Mouse (Mus musculus) thymus, postnatal 4 days (tissue): Measurements from ENCODE around the gene Gm43517.
A peak's percentile ranks its signal among the peaks of the same experiment; 100 is the strongest.

Source experiments
- DNase-seq: peaks from one replicate; pipeline ENCODE4 v3.0.0; 2021

The Gm43517 gene

GRCm38 (mm10) chr12:49386081-49386805 is 1.3 kb downstream of the Gm43517 start:
- no peak for DNase-seq

GRCm38 (mm10) chr12:49387856-49388598 is 3.1 kb downstream of the Gm43517 start:
- DNase-seq = no peak

GRCm38 (mm10) chr12:49389666-49390065 is 4.7 kb downstream of the Gm43517 start:
- DNase-seq = no peak

- no peak for DNase-seq
These were observed 5.3 kb downstream of the Gm43517 start for GRCm38 (mm10) chr12:49390257-49390656.

- no peak for DNase-seq
These were observed 5.9 kb downstream of the Gm43517 start for GRCm38 (mm10) chr12:49390926-49391304.

- DNase-seq = peak; percentile 11
These were observed 6.5 kb downstream of the Gm43517 start for GRCm38 (mm10) chr12:49391305-49392040.

GRCm38 (mm10) chr12:49392041-49392390 is 7.0 kb downstream of the Gm43517 start:
- no peak for DNase-seq

- DNase-seq = no peak
These were observed 7.9 kb downstream of the Gm43517 start for GRCm38 (mm10) chr12:49392876-49393275.

GRCm38 (mm10) chr12:49393639-49394038 is 8.7 kb downstream of the Gm43517 start:
- no peak for DNase-seq

- DNase-seq = no peak
These were observed 9.2 kb downstream of the Gm43517 start for GRCm38 (mm10) chr12:49394181-49394580.

- DNase-seq = no peak
These were observed 9.9 kb downstream of the Gm43517 start for GRCm38 (mm10) chr12:49394836-49395235.

- DNase-seq = no peak
These were observed 11.0 kb downstream of the Gm43517 start for GRCm38 (mm10) chr12:49395969-49396368.

GRCm38 (mm10) chr12:49396776-49397175 is 11.8 kb downstream of the Gm43517 start:
- DNase-seq = no peak

GRCm38 (mm10) chr12:49397443-49398162 is 12.6 kb downstream of the Gm43517 start:
- DNase-seq = no peak

- DNase-seq = no peak
These were observed 13.2 kb downstream of the Gm43517 start for GRCm38 (mm10) chr12:49398163-49398540.

- no peak for DNase-seq
These were observed 13.7 kb downstream of the Gm43517 start for GRCm38 (mm10) chr12:49398636-49399035.

GRCm38 (mm10) chr12:49399611-49400010 is 14.6 kb downstream of the Gm43517 start:
- DNase-seq = no peak

GRCm38 (mm10) chr12:49400036-49400852 is 15.3 kb downstream of the Gm43517 start:
- no peak for DNase-seq

GRCm38 (mm10) chr12:49400853-49401118 is 15.8 kb downstream of the Gm43517 start:
- no peak for DNase-seq

GRCm38 (mm10) chr12:49401119-49401795 is 16.3 kb downstream of the Gm43517 start:
- peak; percentile 8 for DNase-seq

- no peak for DNase-seq
These were observed 16.8 kb downstream of the Gm43517 start for GRCm38 (mm10) chr12:49401796-49402130.

GRCm38 (mm10) chr12:49409833-49410232 is 24.9 kb downstream of the Gm43517 start:
- no peak for DNase-seq
